Mouse (Mus musculus): Measurements from ENCODE around the gene Mfsd4a.

Mfsd4a gene

GRCm38 (mm10) chr1:132067261-132068255 lies at the start of gene Mfsd4a:
Mfsd4a (minus strand) TSS chr1:132068062.
- in situ Hi-C loops (cut with MboI; ENCODE audit: low pct_unique_long_range_greater_than_20kb in 1 of 2, low sequenced_read_pairs in 2 of 2, unreplicated experiment in 1 of 2), result no loop called here

DNA sequence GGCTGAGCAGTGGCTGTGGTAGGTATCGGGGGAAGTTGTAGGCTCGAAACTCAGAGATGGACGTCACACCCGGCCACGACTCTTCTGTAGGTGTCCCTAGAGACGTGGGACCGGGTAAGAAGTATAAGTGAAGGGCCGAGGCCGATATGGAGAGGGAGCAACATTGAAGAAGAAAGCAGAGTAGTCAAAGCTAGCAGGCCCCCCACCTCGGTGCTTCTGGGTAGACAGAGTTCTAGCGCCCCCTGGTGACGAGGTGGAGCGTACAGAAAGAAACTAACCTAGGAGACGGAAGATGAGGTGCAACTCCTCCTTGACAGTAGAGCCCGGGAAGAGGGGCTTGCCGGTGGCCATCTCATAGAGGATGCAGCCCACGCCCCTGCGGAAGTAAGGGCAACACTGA lies 48.7 kb upstream of the Mfsd4a start:
- in situ Hi-C loops (cut with MboI; ENCODE audit: low pct_unique_long_range_greater_than_20kb in 1 of 2, low sequenced_read_pairs in 2 of 2, unreplicated experiment in 1 of 2), result loop anchor here in 1 of 2 experiments (5.0 kb wide), 1 partner anchor 119 kb away; no protein-coding TSS in a partner anchor

- in situ Hi-C loops (cut with MboI; ENCODE audit: low pct_unique_long_range_greater_than_20kb in 1 of 2, low sequenced_read_pairs in 2 of 2, unreplicated experiment in 1 of 2), result no loop called here
These were observed 45.2 kb upstream of the Mfsd4a start for GRCm38 (mm10) chr1:132113098-132113497.

DNA sequence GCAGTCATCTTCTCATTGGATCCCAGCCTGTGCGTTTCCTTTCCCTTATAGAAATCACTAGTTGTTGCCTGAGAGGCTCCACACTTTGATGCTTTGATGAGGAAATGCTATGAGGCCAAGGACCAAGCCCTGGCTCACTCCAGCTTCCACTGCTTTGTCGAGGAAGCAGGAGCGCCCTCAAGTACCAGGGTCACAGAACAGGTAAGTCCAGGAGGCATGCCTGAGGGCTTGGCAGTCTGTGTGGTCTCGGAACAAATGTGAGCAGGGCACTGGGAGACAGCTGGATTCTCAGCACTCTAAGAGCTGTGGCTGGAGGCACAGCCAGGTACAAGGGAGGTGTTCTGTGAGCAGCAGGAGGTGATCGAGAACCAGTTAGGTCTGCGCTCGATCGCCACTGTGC lies 44.6 kb upstream of the Mfsd4a start:
- in situ Hi-C loops (cut with MboI; ENCODE audit: low pct_unique_long_range_greater_than_20kb in 1 of 2, low sequenced_read_pairs in 2 of 2, unreplicated experiment in 1 of 2), result no loop called here

- in situ Hi-C loops (cut with MboI; ENCODE audit: low pct_unique_long_range_greater_than_20kb in 1 of 2, low sequenced_read_pairs in 2 of 2, unreplicated experiment in 1 of 2), result no loop called here
These were observed 43.5 kb upstream of the Mfsd4a start for GRCm38 (mm10) chr1:132111411-132111810.

DNA sequence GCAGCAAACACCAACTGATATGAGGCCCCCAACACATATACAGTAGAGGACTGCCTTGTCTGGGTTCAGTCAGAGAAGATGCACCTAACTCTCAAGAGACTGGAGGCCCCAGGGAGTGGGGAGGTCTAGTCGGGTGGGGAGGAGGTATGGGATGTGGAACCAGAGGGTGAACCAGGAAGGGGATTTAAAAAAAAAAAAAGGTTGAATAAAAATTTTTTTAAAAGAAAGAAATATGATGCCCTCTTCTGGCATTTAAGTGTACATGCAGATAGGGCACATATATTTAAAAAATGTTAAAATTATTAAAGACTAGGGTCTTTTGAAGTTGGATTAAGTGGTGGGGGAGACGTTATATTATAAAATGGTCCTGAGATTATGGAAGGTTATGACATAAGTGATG lies 41.5 kb upstream of the Mfsd4a start:
- in situ Hi-C loops (cut with MboI; ENCODE audit: low pct_unique_long_range_greater_than_20kb in 1 of 2, low sequenced_read_pairs in 2 of 2, unreplicated experiment in 1 of 2), result loop anchor here in 1 of 2 experiments (10.0 kb wide), 1 partner anchor 115 kb away; no protein-coding TSS in a partner anchor

GRCm38 (mm10) chr1:132104353-132104752 lies 36.5 kb upstream of the Mfsd4a start:
- in situ Hi-C loops (cut with MboI; ENCODE audit: low pct_unique_long_range_greater_than_20kb in 1 of 2, low sequenced_read_pairs in 2 of 2, unreplicated experiment in 1 of 2), result loop anchor here in 1 of 2 experiments (10.0 kb wide), 1 partner anchor 110 kb away; no protein-coding TSS in a partner anchor

DNA sequence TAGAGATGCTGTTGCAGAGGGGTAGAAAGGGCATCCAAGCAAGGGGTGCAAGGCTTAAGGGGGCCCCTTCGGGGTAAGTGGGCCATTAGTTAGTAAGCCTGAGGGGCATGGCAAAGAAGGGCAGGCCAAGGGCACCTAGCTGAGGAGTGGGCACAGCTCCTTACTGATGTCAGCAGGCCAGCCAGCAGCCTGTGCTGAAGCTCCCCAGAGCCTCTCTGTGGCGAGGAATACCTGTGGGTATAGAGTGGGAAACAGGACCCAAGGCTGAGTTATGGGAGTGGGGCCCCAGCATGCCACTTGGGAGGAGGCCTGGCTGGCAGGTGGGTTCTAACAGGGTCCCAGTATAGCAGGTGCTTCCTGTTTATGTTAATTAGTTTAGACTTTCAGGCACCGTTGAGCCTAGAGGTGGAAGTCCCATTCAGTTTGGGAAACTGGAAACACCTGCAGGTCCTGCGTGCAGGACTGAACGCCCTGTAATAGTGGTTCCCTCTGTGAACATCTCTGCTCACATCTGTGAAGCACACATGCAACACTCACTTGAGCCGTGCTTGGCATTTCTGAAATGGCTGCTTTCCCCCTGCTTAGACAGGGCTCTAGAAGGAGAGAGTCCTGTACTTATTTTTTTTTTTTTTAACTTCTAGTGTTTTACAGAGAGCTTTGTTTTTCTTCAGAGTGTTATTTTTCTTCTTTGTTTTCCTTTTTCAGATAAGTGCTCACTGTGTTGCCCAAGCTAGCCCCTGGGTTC lies 34.3 kb upstream of the Mfsd4a start:
- in situ Hi-C loops (cut with MboI; ENCODE audit: low pct_unique_long_range_greater_than_20kb in 1 of 2, low sequenced_read_pairs in 2 of 2, unreplicated experiment in 1 of 2), result loop anchor here in 1 of 2 experiments (10.0 kb wide), 1 partner anchor 107 kb away; no protein-coding TSS in a partner anchor

- in situ Hi-C loops (cut with MboI; ENCODE audit: low pct_unique_long_range_greater_than_20kb in 1 of 2, low sequenced_read_pairs in 2 of 2, unreplicated experiment in 1 of 2), result loop anchor here in 1 of 2 experiments (10.0 kb wide), 1 partner anchor 105 kb away; no protein-coding TSS in a partner anchor
These were observed 31.9 kb upstream of the Mfsd4a start for GRCm38 (mm10) chr1:132099775-132100174.

GRCm38 (mm10) chr1:132099016-132099415 lies 31.2 kb upstream of the Mfsd4a start:
- in situ Hi-C loops (cut with MboI; ENCODE audit: low pct_unique_long_range_greater_than_20kb in 1 of 2, low sequenced_read_pairs in 2 of 2, unreplicated experiment in 1 of 2), result no loop called here

GRCm38 (mm10) chr1:132098076-132098475 lies 30.2 kb upstream of the Mfsd4a start:
- in situ Hi-C loops (cut with MboI; ENCODE audit: low pct_unique_long_range_greater_than_20kb in 1 of 2, low sequenced_read_pairs in 2 of 2, unreplicated experiment in 1 of 2), result no loop called here

DNA sequence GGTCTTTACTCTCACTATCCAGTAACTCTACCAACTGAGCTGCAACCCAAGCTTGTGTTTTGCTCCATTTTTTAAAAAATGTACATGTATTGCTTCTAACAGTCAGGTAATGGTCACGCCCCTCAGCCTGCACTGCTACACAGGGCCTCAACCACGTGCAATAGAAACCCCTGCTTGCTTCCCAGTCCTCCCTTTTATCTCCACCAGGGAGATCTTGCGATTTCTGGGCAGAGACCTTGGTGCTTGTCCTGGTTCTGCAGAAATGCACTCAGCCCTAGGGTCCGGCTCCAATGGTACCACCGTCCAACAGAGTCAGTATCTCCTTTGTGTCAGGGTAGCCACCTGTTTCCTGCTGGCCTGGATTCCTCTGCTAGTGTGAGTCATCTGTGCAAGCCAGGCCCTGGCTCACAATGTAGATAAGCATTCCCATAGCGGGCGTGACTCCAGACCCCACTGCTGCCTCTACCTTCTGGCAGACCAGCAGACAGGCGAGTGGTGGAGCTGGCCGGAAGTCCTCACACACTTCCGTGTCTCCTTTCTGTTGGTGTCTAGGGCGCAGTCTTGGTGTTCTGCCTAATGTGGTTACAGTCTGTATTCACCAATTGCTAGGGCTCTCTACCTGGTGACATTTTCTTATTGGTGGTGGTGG lies 27.6 kb upstream of the Mfsd4a start:
- in situ Hi-C loops (cut with MboI; ENCODE audit: low pct_unique_long_range_greater_than_20kb in 1 of 2, low sequenced_read_pairs in 2 of 2, unreplicated experiment in 1 of 2), result no loop called here

GRCm38 (mm10) chr1:132093269-132093668 lies 25.4 kb upstream of the Mfsd4a start:
- in situ Hi-C loops (cut with MboI; ENCODE audit: low pct_unique_long_range_greater_than_20kb in 1 of 2, low sequenced_read_pairs in 2 of 2, unreplicated experiment in 1 of 2), result no loop called here

DNA sequence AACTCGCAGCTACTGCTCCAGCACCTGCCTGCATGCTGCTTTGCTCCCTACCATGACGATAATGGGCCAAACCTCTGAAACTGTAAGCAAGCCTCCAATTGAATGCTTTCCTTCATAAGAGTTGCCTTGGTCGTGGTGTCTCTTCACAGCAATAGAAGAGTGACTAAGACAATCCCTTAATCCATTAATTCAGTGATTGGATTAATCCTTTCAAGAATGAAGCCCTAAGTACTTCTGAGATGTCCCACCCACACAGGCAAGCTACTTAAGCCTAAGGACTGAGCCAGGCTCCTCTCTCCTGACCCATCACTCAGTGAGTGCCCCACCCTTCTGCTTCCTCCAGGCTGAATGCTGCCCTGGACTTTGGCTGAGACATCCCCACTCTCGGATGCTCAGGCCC lies 22.4 kb upstream of the Mfsd4a start:
- in situ Hi-C loops (cut with MboI; ENCODE audit: low pct_unique_long_range_greater_than_20kb in 1 of 2, low sequenced_read_pairs in 2 of 2, unreplicated experiment in 1 of 2), result no loop called here

DNA sequence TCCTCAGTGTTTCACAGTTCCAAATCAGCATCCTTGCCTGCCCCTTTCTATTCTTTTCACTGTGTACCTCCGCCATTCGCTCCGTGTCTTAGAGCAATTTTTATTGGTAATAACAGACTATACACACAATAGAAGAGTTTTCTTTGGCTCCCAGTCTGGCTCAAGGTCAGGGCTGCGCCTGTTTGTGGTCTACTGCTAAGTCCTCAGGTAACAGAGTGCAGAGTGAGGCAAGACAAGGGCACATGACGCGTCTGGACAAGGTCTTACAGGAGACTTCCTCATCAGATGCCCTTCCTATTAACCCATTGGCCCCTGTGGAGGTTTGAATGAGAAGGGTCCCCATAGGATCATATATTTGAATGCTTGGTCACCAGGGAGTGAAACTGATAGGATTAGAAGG lies 21.9 kb upstream of the Mfsd4a start:
- in situ Hi-C loops (cut with MboI; ENCODE audit: low pct_unique_long_range_greater_than_20kb in 1 of 2, low sequenced_read_pairs in 2 of 2, unreplicated experiment in 1 of 2), result no loop called here

DNA sequence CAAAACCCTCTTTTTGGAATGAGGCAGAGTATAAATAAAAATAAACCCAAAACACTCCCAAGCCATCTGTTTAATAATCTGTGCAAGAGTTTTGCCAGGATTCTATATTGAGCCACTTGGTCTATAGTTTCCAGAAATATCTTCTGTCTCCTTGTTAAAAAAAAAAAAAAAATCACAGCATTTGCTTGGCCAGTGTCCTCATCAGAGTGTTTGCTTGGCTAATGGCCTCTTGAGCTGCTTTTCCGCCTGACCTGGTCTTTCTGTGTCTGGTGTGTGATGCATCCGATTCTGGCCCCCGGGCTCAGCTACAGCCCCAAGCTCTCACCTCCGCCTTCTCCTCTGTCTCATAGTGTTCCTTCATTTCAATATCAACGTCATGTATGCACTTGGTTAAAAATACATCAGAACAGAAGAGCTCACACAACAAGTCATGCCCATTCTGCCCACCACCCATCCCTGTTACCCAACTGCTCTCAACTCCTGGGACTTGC lies 20.4 kb upstream of the Mfsd4a start:
- in situ Hi-C loops (cut with MboI; ENCODE audit: low pct_unique_long_range_greater_than_20kb in 1 of 2, low sequenced_read_pairs in 2 of 2, unreplicated experiment in 1 of 2), result no loop called here

DNA sequence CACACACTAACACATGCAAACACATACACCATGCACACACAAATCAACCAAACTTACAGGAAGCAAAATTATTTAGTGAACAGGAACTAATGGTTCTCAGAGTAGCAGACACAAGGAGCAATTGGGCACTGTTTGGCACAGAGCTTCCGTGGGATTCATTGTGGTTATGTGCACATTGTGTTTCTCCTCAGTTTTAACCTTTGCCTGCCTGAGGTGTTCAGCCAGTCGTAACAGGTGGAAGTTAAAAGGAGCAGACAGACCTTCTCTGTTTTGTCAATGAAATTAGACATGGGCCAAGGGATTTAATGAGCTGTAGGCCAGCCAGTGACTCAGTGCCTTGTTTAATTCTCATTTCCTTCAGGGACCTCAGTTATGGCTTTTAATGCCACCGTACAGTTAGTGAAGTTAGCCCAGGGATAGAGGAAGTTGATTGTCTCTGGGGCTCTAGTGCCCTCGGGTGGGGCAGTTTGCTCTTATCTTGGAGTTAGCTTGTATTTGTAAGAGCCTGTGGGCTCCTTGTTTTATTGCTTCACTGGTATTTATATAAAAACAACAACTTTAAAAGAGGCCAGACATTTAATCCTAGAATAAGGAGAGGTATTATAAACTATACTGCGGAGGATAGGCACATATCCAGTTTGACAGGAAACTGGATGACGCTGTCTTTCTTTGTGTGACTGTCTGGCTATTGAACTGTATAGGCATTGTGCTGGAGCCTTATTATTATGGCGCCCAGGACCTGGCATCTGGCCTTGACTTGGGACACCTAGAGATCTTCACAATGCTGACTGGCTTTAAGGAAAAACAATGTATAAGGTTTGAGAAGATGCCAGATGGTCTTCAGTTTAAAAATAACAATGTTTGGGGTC lies 17.6 kb upstream of the Mfsd4a start:
- in situ Hi-C loops (cut with MboI; ENCODE audit: low pct_unique_long_range_greater_than_20kb in 1 of 2, low sequenced_read_pairs in 2 of 2, unreplicated experiment in 1 of 2), result no loop called here

- in situ Hi-C loops (cut with MboI; ENCODE audit: low pct_unique_long_range_greater_than_20kb in 1 of 2, low sequenced_read_pairs in 2 of 2, unreplicated experiment in 1 of 2), result no loop called here
These were observed 10.6 kb upstream of the Mfsd4a start for GRCm38 (mm10) chr1:132078413-132078812.
